Mouse (Mus musculus) mature B cell (primary cell): Measurements from ENCODE around the gene Klhl8.

Experiments
- in situ Hi-C: fragments of 300-500 bp; cut with MboI; formaldehyde crosslinking; loops from 2 replicates; pipeline ENCODE4 v1.14.3; 2019

Klhl8 gene

DNA sequence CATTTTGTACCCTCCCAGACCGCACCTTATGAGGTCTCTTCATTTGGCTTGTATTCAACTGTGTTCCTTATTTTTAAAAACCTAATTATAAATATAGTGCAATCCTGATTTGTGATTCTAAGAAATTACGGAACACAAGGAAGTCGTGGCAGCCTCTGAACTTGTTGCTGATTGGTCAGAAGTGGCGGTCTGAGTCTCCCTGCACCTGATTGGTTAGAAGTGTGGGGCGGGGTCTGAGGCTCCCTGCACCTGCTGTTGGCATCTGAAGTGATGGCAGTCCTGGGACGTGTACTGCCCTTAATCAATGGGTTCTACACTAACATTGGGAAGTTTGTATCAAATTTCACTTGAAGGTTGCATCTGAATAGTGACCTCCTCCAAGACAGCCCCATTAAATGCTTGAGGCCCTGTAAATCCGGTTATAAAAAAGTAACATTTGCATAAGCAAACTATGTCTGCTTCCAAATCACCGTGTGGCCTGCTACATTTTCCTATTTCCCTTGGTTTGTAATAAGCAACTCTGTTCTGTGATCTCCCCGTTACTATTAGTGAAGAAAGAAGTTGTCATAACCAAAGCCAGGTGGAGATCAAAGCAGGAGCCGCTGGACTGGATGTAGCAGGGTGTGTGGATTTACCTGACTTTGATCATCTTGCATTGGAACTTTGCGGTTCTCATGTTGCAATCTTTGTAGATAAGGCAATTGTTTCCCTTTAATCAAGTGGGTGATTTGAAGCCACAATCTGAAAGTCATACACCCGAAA lies 5.7 kb upstream of the Klhl8 start:
- in situ Hi-C loops, result no loop called here

GRCm38 (mm10) chr5:103914335-103915226 lies 3.5 kb upstream of the Klhl8 start:
- in situ Hi-C loops, result no loop called here

DNA sequence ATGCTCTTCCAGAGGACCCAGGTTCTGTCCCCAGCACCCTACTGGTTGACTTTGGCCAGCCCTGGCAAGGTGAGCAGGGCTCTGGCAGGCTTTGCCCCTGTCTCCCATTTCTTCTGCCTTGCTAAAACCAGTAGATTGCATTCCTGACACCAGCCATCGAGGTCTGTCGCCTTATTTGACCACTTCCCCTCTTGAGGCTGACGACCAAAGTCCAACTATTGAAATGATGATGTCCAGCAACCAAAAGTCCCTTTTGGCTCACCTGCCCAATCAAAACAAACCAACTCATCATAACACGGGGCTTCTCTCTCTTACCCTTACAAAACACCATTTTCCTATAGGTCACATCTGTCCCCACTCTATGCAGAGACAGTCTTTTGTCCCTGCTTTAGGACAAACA lies 2.1 kb upstream of the Klhl8 start:
- in situ Hi-C loops, result no loop called here

GRCm38 (mm10) chr5:103911555-103911954 lies 496 bp upstream of the Klhl8 start:
- in situ Hi-C loops, result no loop called here

- in situ Hi-C loops, result no loop called here
Measured at GRCm38 (mm10) chr5:103910156-103910555, 903 bp downstream of the Klhl8 start.

DNA sequence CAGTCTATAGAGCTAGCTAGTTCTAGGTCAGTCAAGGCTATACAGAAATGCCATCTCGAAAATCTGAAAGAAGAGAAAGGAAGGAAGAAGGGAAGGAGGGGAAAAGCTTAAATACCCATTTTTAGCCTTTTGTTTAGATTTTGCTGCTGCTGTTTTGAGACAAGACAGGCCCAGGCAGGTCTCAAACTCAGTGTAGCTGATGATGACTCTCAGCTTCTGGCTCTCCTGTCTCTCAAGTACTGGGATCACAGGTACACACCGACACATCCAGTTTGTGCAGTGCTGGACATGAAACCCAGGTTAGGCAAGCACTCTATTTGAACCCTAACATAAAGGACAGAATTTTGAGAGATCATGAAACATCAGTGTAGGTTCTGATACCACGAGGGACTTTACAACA lies 1.6 kb downstream of the Klhl8 start:
- in situ Hi-C loops, result no loop called here

DNA sequence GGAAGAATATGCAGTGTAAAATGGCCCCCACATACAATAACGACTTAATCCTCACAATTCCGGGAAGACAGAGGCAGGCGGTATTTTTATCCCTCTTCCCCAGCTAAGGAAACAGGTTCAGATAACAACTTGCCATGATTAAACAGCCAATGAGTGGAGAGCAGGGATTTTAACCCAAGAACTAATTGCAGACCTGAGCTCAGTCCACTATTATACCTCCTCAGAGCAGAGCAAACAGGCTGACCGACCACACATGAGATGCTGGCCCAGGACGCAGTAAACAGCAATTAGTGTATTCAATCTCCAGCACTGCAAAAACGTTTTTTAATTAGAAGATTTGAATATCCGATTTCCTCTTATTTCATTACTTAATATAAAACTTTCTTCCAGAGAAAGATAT lies 2.2 kb downstream of the Klhl8 start:
- in situ Hi-C loops, result no loop called here

DNA sequence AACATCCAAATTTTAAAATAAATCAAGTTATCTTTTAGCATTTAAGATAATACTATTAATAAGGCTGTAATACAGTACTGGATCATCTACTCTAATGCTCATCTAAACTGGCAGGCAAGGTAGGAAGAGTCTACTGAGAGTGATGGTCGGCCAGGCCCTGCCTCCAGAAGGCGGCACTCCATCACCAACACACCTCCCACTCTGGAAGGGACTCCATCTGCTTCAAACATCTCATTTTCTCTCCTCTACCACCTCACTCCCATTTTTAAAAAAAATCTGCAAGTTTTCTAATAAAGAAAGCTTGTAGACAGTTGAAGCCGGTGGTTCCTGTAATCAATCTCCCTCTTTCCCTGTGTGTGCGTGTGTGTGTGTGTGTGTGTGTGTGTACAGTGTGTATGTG lies 3.2 kb downstream of the Klhl8 start:
- in situ Hi-C loops, result no loop called here

DNA sequence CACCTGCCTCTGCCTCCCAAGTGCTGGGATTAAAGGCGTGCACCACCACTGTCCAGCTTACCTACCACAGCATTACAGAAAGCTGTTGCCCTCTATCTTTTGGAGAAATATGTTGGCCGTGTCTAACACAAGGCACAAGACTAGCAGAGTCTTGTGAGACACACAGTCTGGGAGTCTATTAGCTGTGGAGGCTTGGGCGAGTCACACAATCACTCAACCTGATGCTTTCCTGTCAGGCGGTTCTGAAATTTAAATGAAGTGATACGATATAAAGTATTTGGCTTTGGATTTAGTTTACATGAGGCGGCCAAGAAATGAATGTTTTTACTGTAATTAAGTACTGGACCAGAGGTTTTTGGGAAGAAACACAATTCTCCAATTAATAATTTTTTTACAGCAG lies 4.9 kb downstream of the Klhl8 start:
- in situ Hi-C loops, result no loop called here

DNA sequence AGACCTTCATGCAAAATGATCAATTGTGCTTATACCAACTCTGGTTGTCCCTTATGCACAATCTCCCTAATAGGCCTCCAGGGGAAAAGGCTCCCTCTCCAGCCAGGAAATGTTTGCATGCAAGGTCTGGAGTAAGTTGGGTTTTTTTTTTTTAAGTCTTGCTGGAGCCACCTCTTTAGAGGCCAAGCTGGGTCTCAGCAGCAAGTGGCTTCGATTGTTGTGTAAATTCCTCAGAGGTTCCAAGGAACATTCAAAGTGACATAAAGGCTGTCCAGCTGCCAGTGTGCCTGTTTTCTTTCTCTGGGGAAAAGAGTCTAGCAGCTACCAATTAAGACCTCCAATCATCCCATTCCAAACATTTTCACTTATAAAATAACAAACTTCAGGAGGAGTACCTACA lies 12.7 kb downstream of the Klhl8 start:
- in situ Hi-C loops, result no loop called here

DNA sequence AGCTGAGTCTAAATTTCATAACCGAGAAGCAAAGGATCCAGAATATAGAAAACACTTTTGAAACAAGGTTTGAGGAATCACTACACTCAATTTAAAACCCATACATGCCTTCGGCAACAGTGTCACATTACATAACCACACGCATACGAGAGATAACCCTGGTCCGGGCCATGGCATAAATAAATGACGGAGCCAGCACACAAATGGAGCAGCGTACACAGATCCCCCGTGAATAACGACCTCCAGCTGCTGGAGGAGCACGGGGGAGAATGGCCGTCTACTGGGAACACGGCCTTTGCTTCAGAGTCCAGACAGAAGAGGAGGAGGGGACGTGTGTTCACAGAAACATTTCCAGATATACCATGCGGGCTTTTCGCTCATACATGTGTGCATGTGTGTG lies 21.3 kb downstream of the Klhl8 start:
- in situ Hi-C loops, result no loop called here

DNA sequence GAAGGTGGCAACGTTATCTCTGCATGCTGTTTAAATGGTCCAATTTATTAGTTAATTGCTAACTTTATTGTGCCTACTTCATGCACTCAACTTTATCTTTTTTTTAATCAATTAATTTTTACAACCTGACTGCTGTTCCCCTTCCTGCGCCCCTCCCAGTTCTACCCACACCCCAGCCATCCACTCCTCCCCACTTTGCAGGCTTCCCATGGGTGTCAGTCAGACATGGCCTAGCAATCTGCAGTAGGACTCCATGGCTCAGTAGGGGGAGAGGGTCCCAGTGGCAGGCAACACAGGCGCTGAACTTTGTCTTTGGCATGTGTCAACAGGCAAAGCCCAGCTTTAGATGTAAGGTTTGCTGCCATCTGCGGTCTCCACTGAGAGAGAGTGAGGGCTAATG lies 47.3 kb downstream of the Klhl8 start:
- in situ Hi-C loops, result no loop called here

DNA sequence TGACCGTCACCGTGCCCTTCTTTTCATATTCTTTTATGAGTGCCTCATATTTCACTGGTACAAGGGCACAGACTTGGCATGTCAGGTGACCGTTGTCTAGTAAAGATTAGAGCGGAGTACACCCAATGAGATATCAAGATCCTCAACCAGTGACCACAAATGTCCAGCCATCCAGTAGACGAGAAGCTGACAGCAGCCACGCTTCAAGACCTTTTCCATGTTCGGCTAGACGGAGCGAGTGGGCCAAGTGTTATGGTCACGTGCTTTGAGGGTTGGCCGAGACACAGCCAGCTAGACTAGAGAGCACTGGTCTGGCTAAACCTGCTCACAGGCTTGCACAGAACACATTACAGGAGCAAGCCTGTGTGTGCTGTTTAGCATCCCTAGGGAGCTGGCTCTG lies 50.4 kb downstream of the Klhl8 start:
- in situ Hi-C loops, result no loop called here

- in situ Hi-C loops, result no loop called here
Measured at GRCm38 (mm10) chr5:103857151-103857550, 53.9 kb downstream of the Klhl8 start.

DNA sequence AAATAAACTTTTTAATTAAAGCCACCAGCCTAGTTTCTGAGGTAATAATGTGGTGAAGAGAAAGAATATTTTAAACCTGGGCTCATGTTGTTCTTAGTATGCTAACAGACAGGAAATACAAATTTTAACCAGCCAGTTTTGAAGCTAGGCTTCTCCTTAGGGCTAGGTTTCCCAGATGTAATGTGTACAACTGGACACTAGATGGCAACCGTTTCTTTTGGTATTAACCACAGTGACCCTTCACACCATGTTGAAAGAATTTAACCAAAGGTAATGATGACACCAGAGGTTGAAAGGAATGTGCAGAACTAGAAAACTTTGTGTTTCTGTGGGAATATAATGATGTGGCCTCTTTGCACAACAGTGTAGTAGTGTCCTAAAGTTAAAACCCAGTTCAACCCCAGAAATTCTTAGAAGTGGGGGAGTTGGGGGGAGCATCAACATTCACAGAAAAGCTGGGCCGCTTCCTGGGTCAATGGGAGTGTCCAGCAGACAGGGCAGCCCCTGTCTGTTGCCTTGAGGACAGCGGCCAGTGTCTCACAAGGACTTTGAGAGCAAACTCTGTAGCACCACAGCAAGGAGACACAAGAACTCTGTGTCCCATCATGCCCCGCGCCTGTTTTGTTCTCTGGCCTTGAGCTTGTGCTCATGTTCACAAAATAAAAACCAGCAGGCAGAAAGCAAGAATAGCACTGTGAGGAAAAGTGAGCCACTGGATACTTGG lies 54.6 kb downstream of the Klhl8 start:
- in situ Hi-C loops, result no loop called here

DNA sequence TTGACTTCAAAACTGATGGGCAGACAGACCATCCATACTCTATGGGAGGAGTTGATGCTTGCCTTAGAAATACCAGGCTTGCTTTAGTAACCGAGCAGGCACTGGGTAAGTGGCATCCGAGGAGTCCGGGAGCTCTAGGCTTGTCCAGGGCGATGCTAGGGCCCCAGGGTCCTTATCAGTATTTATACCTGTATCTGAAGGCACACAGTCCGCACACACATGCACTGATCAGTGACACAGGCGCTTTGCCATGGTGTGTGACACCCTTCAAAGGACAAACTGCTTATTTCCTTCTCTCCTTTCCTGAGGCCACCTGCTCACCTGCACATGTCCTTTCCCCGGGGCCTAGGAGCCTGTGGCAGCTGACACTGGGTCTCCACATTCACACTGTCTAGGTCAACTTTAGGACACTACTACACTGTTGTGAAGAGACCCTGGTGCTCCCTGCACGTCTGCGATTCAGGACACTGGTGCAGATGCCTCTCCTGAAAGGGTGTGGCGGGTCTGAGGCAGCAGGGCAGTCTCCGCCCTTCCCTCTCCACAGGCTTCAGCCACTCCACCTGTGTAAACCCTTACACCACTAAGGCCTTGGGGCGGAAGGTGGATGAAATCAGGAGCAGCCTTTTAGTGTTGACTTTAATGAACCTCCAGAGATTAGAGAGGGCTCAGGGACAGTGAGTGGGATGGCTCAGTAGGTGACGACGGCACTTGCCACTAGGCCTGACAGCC lies 55.4 kb downstream of the Klhl8 start:
- in situ Hi-C loops, result no loop called here

DNA sequence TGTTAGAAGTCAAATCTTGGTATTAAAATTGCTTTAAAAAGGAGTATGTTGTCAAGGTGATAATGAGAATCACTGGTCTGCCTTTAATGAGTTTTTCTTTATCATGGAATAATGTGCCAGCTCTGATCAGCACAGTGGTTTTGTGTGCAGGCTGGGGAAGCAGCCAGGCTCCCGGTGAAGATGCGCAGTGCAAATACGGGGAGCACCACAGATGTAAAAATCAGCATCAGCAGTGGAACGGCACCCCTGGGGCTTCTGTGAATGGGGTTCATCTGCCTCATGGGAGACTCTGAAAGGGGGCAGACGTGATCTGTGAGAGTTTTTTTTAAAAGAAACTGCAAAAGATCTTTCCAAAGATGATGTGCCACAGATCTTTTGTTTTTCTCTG lies 56.3 kb downstream of the Klhl8 start:
- in situ Hi-C loops, result no loop called here

GRCm38 (mm10) chr5:103854041-103854806 lies 56.8 kb downstream of the Klhl8 start:
- in situ Hi-C loops, result no loop called here

- in situ Hi-C loops, result no loop called here
Measured at GRCm38 (mm10) chr5:103852756-103853549, 58.1 kb downstream of the Klhl8 start.

DNA sequence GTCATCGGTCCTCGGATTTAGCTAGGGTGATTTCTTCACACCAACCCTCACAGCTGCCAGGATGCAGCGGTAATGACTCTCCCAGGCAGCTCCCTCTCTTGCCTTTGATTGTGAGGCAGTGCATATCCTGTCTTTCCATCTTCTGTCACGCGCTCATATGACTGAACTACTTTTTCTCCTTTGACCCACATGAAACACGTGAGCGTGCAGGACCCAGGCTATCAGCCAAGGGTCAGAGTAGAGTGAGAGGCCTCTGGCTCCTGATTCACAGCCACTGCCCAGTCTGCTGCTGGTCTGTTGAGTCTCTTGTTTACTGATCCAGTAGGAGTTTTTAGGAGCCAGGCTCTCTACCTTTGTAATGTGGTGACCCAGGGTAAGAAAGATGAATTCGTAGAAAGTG lies 62.5 kb downstream of the Klhl8 start:
- in situ Hi-C loops, result no loop called here
